Mouse (Mus musculus): ENCODE results near the gene Uggt2.

Gene Uggt2

DNA sequence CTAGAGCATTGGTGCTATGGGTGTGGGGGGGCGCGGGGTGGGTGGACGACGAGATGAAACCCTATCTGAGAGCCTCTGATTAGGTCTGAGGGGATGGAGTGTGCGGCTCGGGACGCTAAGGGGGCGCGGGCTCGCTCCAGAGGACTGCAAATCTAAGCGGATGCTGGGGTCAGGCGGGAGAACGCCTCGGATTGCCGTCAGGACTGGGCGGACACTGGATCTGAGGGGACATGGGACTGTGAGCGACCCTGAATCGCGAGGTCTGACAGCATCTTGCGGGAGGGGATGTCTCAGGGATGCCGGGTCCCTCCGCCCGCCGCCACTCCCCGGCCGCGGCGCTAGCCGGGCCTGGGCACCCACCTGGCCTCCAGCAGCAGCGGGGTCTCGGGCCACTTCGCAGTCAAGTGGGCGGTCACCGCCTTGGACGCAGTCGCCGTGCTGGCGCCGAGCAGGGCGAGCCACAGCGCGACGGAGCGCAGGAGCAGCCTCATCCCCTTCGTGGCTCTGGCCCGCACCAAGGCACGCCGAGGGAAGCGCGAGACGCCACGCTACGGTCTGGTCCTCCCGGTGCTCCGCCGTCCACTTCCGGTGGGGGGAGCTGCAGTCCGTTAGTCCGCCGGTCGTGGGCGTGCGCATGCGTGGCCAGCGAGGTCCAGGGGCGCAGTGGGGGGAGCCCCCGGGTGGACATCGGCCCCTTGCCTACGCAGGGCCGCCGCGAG lies at the start of gene Uggt2:
Uggt2 (minus strand) TSS at position 580 of the 719 bp plus-strand sequence.
- DNase-seq, result peak; percentile 93

GRCm38 (mm10) chr14:119139381-119139950 lies 40.2 kb upstream of the Uggt2 start:
- peak; percentile 55 for DNase-seq

DNA sequence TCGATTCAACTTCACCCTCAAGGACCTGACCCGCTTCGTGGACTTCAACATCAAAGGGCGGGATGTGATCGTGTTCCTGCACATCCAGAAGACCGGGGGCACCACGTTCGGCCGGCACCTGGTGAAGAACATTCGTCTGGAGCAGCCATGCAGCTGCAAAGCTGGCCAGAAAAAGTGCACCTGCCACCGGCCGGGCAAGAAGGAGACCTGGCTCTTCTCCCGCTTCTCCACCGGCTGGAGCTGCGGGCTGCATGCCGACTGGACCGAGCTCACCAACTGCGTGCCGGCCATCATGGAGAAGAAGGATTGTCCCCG lies 39.5 kb upstream of the Uggt2 start:
- DNase-seq, result peak; percentile 38

GRCm38 (mm10) chr14:119137906-119138785 lies 38.9 kb upstream of the Uggt2 start, which contains the start of gene Hs6st3:
Gene Hs6st3 (plus strand): TSS chr14:119138341.
- DNase-seq, result peak; percentile 40

DNA sequence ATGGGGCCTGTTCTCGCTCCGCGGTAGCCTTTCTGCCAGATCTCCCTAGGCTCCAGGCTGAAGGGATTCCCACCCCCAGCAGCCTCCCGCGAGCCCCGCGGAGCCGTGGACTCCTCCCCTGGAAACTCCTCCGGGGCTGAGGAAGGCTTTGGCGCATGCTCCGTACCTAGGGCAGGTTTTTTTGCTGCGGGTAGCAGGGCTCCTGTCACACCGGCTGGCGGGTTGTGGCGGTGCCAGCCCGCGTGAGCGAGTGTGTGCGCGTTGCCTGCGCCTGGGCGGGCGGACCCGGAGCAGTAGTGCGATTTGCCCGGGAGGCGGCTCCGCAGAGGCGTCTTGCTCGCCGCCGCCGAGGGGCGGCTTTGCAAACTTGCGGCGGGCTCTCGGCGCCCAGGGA lies 38.3 kb upstream of the Uggt2 start:
- DNase-seq, result peak; percentile 85

DNA sequence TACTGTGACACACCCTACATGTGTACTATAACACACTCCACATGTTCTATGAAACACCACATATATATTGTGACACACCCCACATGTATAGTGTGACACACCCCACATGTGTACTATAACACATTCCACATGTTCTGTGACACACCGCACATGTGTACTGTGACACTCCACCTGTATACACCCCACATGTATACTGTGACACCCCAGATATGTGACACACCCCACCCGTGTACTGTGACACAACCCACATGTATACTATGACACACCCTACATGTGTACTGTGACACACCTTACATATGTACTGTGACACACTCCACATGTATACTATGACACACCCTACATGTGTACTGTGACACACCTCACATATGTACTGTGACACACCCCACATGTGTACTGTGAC lies 28.1 kb upstream of the Uggt2 start:
- DNase-seq, result no peak

DNA sequence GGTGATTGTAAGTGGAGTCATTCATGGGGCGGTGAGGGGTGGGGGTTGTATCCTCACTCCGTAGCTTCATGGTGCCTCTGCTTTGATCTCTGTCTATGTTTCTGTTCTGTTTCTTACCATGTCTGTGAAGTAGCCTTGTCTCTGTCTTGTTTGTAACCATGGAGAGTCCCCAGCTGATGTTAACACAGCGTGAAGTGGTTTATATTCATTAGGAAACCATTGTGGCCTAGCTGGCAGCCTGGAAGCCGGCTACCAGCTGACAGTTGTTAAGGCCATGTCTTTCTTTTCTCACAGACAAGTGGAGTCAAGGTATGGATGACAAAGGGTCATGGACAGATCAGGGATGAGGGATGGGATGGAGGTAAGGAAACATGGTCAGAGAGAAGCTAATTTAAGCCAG lies 26.6 kb upstream of the Uggt2 start:
- DNase-seq, result no peak

DNA sequence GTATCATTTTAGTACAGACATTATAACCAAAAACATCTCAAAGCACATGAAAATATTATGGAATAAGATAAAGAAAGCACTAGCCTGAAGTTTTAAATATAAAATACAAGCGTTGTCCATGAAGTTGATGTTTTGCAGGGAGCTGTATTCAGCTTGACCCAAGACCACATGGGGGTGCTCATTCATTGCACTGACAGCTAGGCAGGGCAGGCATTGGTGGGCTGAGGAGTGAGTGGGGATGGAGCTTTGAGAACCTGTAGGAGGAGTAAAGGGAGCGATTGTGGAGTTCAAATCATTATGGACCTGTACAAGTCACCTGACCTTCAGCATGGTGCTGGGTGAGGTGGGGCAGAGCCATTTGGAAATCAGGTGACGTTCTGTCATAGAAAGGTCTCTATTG lies 24.8 kb upstream of the Uggt2 start:
- peak; percentile 77 for DNase-seq

DNA sequence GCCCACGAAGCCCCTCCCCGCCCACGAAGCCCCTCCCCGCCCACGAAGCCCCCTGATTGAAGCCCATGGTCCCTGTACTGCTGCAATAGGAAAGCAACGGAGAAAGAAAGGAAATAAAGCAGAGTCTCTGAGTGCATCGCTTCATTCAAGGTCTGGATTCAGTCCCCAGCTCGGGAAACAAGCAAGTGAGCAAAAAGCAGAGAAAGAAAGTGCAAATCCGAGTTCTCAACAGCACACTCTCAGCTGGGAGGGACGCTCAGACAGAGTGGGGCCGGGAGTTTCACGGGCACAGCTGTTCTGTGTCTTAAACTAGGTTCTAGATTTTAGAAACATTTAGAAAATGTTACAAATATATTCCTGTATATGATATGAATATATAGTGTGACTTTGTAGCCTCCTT lies 24.4 kb upstream of the Uggt2 start:
- DNase-seq, result peak; percentile 45

GRCm38 (mm10) chr14:119112558-119112957 lies 13.3 kb upstream of the Uggt2 start:
- DNase-seq, result no peak

DNA sequence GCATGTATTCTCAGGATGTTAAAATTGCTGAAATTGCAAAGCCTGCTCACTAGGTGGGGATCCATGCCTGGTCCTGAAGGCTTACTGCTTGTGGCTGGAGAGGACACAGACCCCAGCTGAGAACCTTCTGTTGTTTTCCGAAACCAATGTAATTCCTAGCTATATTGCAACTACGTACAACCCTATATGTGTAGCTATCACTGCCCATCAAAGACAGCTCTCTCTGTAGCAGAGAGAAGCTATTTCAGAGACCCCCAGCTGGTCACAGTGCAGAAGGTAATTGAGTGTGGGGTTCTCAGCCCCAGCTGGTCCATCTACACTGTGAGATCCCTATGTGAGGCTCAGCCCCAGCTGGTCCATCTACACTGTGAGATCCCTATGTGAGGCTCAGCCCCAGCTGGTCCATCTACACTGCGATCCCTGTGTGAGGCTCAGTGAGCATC lies 10.6 kb upstream of the Uggt2 start:
- DNase-seq, result no peak

DNA sequence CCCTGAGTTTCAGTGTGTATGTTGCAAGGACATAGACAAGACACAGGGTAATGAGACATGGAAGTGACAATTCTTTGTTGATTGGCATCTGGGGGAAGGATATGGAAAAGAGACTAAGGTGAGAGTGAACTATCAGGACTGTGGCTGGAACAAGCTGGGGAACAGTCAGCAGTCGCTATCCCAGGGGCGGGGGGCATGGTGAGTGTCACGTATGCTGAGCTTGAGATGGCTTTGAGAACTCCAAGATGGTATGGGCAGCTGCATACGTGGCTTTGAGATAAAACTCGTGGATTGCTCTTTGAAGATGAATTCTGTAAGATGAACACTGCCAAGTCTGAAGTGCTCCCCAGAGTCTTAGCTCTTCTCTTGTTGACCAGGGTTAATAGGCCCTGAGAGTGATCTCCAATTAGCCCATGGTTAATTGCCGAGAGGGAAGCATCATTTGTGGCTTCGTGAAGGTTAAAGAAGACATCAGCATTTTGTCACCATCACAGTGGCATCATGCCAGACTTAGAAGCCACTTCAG lies 9.6 kb upstream of the Uggt2 start:
- DNase-seq, result peak; percentile 24

DNA sequence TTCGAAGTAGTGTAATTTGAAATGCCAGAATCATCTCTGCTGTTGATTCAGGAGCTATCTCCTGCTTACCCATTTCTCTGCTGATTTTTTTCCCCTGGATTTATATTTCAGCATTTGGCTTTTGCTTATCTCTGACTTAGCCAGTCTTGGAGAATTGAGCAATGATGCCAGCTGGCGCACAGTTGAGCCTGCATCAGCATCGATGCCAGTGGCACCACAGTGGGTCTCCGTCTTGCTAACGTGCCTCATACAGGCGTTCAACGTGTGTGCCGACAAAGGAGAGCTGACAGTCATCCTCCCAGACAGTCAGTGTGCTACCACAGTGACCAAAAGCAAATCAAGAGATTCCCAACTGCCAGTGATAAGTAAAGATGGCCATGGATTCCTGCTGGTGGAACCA lies 8.4 kb upstream of the Uggt2 start:
- DNase-seq, result no peak

DNA sequence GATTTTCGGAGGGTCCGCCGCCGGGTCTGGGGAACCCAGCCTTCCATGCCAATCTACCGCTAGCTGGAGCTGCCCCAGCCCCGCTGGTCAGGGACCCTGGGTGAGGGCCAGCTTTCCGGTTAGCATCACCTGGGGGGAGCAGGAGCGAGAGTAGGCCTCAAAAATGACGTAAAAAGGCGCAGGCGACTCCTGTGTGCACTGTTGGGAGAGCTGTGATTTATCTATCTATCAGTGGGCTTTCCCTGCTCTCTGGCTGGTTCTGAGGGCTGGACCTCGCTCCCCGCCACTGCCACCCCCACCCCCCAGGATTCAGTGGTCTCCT lies 301 bp upstream of the Uggt2 start:
- no peak for DNase-seq

GRCm38 (mm10) chr14:119061811-119062210 lies 37.4 kb downstream of the Uggt2 start:
- DNase-seq, result no peak

- no peak for DNase-seq
These were observed 38.5 kb downstream of the Uggt2 start for GRCm38 (mm10) chr14:119060682-119061081.

GRCm38 (mm10) chr14:119057014-119057413 lies 42.2 kb downstream of the Uggt2 start:
- DNase-seq, result no peak

- no peak for DNase-seq
These were observed 46.3 kb downstream of the Uggt2 start for GRCm38 (mm10) chr14:119052969-119053368.

DNA sequence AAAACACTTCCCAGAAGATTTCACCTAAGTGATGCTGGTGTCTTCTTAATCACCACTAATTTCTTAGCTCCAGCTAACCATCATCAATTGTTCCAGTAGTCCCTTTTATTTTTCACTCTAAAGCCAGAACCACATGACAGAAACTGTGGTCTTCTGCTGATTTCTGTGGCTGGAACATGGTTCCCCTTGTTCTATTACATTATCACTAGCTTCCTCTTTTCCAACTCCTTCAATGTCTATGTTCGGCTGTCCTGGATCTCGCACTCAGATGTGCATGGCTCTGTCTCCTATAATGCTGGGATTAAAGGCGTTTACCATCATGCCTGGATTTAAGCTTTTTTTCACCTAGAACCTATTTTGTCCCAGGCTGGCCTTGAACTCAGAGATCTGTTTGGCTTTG lies 46.9 kb downstream of the Uggt2 start:
- DNase-seq, result no peak

- DNase-seq, result no peak
These were observed 55.5 kb downstream of the Uggt2 start for GRCm38 (mm10) chr14:119043765-119044164.

GRCm38 (mm10) chr14:119040253-119040652 lies 59.0 kb downstream of the Uggt2 start:
- peak; percentile 40 for DNase-seq

DNA sequence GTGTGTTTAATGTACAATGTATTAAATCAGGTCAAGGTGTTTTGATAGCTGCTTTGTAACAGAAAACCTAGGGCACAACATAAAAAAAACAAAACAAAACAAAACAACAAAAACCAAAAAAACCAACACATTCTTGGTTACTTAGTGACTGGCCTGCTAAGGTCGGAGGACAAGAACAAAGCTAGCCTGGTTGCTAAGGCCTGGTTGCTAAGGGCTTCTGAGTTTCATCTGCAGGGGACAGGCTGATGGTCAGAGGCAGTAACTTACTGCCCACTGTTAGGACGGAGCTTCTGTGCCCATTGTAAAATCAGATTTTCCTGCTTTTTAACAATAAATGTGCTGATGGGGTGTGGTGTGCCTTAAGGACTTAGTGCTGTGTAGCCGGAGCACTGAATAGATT lies 61.5 kb downstream of the Uggt2 start:
- DNase-seq, result no peak

DNA sequence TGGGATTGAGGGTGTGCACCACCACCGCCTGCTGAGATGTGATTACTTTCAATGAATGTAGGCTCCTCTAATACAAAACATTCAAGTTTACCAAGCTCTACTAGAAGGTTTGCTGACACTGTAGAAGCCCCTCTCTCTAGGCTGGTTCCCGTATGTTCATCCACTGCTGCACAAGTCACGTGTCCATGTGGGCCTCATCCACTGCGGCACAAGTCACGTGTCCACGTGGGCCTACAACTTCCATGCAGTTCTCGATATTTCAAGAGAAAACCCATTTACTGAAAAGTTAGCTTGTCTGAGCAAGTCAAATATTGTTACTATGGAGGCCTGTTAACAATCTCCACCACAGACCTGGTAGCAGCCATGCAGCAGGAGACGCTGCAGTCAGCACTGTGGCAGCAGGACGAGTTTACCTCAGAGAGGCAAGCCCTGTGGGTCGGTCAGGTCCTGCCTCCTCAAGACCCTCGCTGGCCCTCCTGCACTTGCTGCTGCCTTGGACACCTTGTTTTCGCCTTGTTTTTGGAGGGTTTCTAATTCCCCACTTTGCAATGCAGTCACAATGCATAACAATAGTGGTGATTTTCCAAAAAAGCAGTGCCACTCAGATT lies 62.0 kb downstream of the Uggt2 start:
- no peak for DNase-seq

Measured in retina, postnatal 1 day (tissue).